Mouse (Mus musculus): ENCODE measurements around the gene Ahrr. TPM values are rescaled to one million over a fixed set of nuclear protein-coding genes. Genes with fewer than 3 reads are reported as not detected.

The Ahrr gene
- 0.85 and 1.1 TPM in 2 replicates for polyA plus RNA-seq (2012; rRNA removed)

DNA sequence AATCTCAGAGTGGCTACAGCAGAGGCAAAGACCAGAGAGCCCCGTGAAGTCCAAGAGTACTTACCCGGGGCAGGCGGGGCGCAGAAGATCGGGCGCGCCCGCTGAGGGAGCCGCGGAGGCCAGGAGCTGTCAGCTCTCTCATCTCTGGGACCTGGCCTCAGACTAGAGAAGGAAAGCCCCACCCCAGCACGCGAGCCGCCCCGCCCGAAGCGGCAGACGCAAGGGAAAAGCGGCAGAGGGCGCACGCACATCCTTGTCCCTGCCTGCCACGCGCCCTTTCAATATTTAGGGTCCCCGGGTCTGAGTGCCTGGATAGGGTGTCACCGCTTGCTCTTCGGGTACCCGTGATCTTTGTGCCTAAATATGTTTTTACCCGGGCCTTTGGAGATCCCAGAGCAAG, at the start of gene Ahrr:
TSS of gene Ahrr (minus strand) at position 165 of the 400 bp plus-strand sequence.
- no peak within 1 kb of the TSS for H3K4me3 ChIP-seq (ENCODE audit: insufficient read depth, low read length)
- no peak for TF ChIP-seq POLR2A (IDR thresholded peaks at IDR 0.05; ENCODE audit: extremely low read depth, insufficient read depth, low read length)
- 0 out of 2 replicates have a peak, but pooled peaks have one; percentile 6 for TF ChIP-seq CTCF (IDR thresholded peaks at IDR 0.05; ENCODE audit: extremely low read depth, insufficient read depth, low read length)
- no peaks in the 10 kb centered on the region for H3K4me1 ChIP-seq (ENCODE audit: control insufficient read depth, insufficient read depth, low read length)
- no peak within 1 kb of the TSS for H3K27ac ChIP-seq (ENCODE audit: insufficient read depth, low read length)

GRCm38 (mm10) chr13:74341036-74341435, 48.9 kb upstream of the Ahrr start:
- Histone ChIP-seq H3K4me1 (ENCODE audit: control insufficient read depth, insufficient read depth, low read length) (no peaks in the 10 kb centered on the region), H3K4me3 (ENCODE audit: insufficient read depth, low read length) (no peak overlapping the region), H3K27ac (ENCODE audit: insufficient read depth, low read length) (no peak overlapping the region)
- TF ChIP-seq CTCF (IDR thresholded peaks at IDR 0.05; ENCODE audit: extremely low read depth, insufficient read depth, low read length) (peak; percentile 39; the same call in 1 of the 2 replicates), POLR2A (IDR thresholded peaks at IDR 0.05; ENCODE audit: extremely low read depth, insufficient read depth, low read length) (no peak)

DNA sequence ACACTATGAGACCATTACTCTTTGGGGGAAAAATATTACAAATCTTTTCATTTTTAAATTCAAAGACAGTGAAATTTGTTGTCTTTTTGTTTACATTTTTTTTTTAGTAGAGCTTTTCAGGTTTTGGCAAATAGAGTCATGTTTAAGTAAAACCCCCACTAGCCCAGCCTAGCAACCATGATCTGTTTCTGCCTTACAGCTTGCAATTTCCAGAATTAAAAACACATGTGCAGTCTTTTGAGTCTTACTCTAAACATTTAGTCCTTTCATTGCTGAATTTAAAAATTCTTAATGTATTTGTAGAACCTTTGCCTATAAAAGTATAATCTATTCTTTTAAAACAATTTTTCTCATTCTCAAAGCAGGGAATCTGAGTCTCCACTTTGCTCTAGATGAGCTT, 37.2 kb upstream of the Ahrr start:
- no peak for TF ChIP-seq CTCF (IDR thresholded peaks at IDR 0.05; ENCODE audit: extremely low read depth, insufficient read depth, low read length)
- no peak for TF ChIP-seq POLR2A (IDR thresholded peaks at IDR 0.05; ENCODE audit: extremely low read depth, insufficient read depth, low read length)
- Histone ChIP-seq H3K27ac (ENCODE audit: insufficient read depth, low read length) (no peak overlapping the region), H3K4me1 (ENCODE audit: control insufficient read depth, insufficient read depth, low read length) (no peaks in the 10 kb centered on the region), H3K4me3 (ENCODE audit: insufficient read depth, low read length) (no peak overlapping the region)

- TF ChIP-seq POLR2A (IDR thresholded peaks at IDR 0.05; ENCODE audit: extremely low read depth, insufficient read depth, low read length) (peak; percentile 91), CTCF (IDR thresholded peaks at IDR 0.05; ENCODE audit: extremely low read depth, insufficient read depth, low read length) (no peak)
- Histone ChIP-seq H3K4me1 (ENCODE audit: control insufficient read depth, insufficient read depth, low read length) (no peaks in the 10 kb centered on the region), H3K4me3 (ENCODE audit: insufficient read depth, low read length) (peak within 1 kb of the TSS; percentile 82), H3K27ac (ENCODE audit: insufficient read depth, low read length) (0 out of 2 replicates have a peak within 1 kb of the TSS, but pooled peaks have one; percentile 5)
Measured at GRCm38 (mm10) chr13:74317170-74317849, 25.2 kb upstream of the Ahrr start, which contains the start of gene Pdcd6. Gene Pdcd6, minus strand, starts transcription at chr13:74317580.

- 0 out of 2 replicates have a peak overlapping the region, but pooled peaks have one; percentile 5 for H3K27ac ChIP-seq (ENCODE audit: insufficient read depth, low read length)
- H3K4me3 ChIP-seq (ENCODE audit: insufficient read depth, low read length) = peak overlapping the region; percentile 82
- TF ChIP-seq CTCF (IDR thresholded peaks at IDR 0.05; ENCODE audit: extremely low read depth, insufficient read depth, low read length) = no peak
- TF ChIP-seq POLR2A (IDR thresholded peaks at IDR 0.05; ENCODE audit: extremely low read depth, insufficient read depth, low read length) = no peak
- no peaks in the 10 kb centered on the region for H3K4me1 ChIP-seq (ENCODE audit: control insufficient read depth, insufficient read depth, low read length)
Measured at GRCm38 (mm10) chr13:74316789-74317169, 24.6 kb upstream of the Ahrr start.

DNA sequence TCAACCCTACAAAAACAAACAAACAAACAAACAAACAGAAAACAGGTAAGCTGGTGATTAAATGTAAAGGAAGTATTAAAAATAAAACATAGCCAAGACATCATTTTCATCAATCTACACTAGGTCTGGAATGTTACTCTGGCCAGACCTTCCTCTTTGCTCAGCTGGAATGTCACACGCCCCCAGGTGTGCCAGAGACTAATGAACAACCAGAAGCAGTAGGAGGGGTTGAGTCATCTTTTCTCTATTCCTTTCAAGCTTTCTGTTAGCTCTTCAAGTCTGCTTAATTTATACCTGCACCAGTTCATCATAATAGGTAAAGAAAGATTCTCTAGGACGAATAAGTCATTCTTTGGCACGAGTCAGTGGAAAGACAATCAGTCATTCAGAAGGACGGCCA, 24.3 kb upstream of the Ahrr start:
- H3K27ac ChIP-seq (ENCODE audit: insufficient read depth, low read length) = no peak overlapping the region
- no peak for TF ChIP-seq POLR2A (IDR thresholded peaks at IDR 0.05; ENCODE audit: extremely low read depth, insufficient read depth, low read length)
- TF ChIP-seq CTCF (IDR thresholded peaks at IDR 0.05; ENCODE audit: extremely low read depth, insufficient read depth, low read length) = no peak
- H3K4me1 ChIP-seq (ENCODE audit: control insufficient read depth, insufficient read depth, low read length) = no peaks in the 10 kb centered on the region
- peak overlapping the region; percentile 82 for H3K4me3 ChIP-seq (ENCODE audit: insufficient read depth, low read length)

GRCm38 (mm10) chr13:74314616-74315015, 22.5 kb upstream of the Ahrr start:
- Histone ChIP-seq H3K27ac (ENCODE audit: insufficient read depth, low read length) (no peak overlapping the region), H3K4me3 (ENCODE audit: insufficient read depth, low read length) (no peak overlapping the region), H3K4me1 (ENCODE audit: control insufficient read depth, insufficient read depth, low read length) (no peaks in the 10 kb centered on the region)
- no peak for TF ChIP-seq CTCF (IDR thresholded peaks at IDR 0.05; ENCODE audit: extremely low read depth, insufficient read depth, low read length)
- no peak for TF ChIP-seq POLR2A (IDR thresholded peaks at IDR 0.05; ENCODE audit: extremely low read depth, insufficient read depth, low read length)

DNA sequence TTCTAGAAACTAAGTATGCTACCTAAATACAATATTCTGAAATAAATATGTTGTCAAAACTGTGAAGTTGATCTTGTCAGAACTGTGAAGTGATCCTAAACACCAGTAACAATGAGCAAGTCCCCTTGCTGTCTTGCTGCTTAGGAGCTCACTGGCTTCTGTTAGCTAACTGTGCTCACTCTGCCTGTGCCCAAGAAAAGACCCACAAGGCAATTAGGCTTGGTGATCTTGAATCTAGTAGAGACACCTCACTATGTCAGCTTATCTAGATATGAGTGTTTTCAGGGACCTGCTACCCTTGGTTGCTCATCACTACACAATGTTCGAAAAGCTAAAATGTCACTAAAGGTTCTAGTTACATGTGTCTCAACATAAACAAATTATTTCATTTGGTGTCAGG, 13.6 kb upstream of the Ahrr start:
- Histone ChIP-seq H3K27ac (ENCODE audit: insufficient read depth, low read length) (no peak overlapping the region), H3K4me1 (ENCODE audit: control insufficient read depth, insufficient read depth, low read length) (no peaks in the 10 kb centered on the region), H3K4me3 (ENCODE audit: insufficient read depth, low read length) (no peak overlapping the region)
- no peak for TF ChIP-seq POLR2A (IDR thresholded peaks at IDR 0.05; ENCODE audit: extremely low read depth, insufficient read depth, low read length)
- no peak for TF ChIP-seq CTCF (IDR thresholded peaks at IDR 0.05; ENCODE audit: extremely low read depth, insufficient read depth, low read length)

GRCm38 (mm10) chr13:74305380-74305779, 13.2 kb upstream of the Ahrr start:
- no peaks in the 10 kb centered on the region for H3K4me1 ChIP-seq (ENCODE audit: control insufficient read depth, insufficient read depth, low read length)
- TF ChIP-seq CTCF (IDR thresholded peaks at IDR 0.05; ENCODE audit: extremely low read depth, insufficient read depth, low read length) (no peak), POLR2A (IDR thresholded peaks at IDR 0.05; ENCODE audit: extremely low read depth, insufficient read depth, low read length) (no peak)
- no peak overlapping the region for H3K27ac ChIP-seq (ENCODE audit: insufficient read depth, low read length)
- H3K4me3 ChIP-seq (ENCODE audit: insufficient read depth, low read length) = no peak overlapping the region

Measured in cortical plate, adult 2 months (tissue).